Mouse (Mus musculus): Measurements from ENCODE around the gene Prmt9. TPM values are rescaled to one million over a fixed set of nuclear protein-coding genes. Genes with fewer than 3 reads are reported as not detected.

The Prmt9 gene
- polyA plus RNA-seq, 1 experiment from 2014 or later, result 8.0 TPM

GRCm38 (mm10) chr8:77516845-77517244 lies 32.4 kb upstream of the Prmt9 start:
- H3K4me1 ChIP-seq (replicated peaks), result peaks cover 35% of the 10 kb centered on the region
- no peak overlapping the region for H3K27ac ChIP-seq (replicated peaks)

GRCm38 (mm10) chr8:77517301-77518200 lies 31.6 kb upstream of the Prmt9 start, which contains the start of gene Arhgap10:
Gene Arhgap10 (minus strand): TSS chr8:77517953.
- Histone ChIP-seq H3K9ac (peak within 1 kb of the TSS; percentile 68), H3K4me2 (peak within 1 kb of the TSS; percentile 97), H3K4me3 (replicated peaks) (peak within 1 kb of the TSS; percentile 75), H3K36me3 (replicated peaks) (no peaks in the 10 kb centered on the region), H3K27ac (replicated peaks) (peak within 1 kb of the TSS; percentile 78), H3K4me1 (replicated peaks) (peaks cover 35% of the 10 kb centered on the region), H3K27me3 (no peaks in the 10 kb centered on the region), H3K9me3 (replicated peaks) (no peaks in the 10 kb centered on the region)
- WGBS (ENCODE audit: insufficient replicate concordance), result 0% methylated on average over 60 of the region's 95 CpGs
- ATAC-seq (ENCODE audit: insufficient read depth), result peak; percentile 93

More at GRCm38 (mm10) chr8:77516845-77517244, 32.4 kb upstream of the Prmt9 start:
- no peak for ATAC-seq (ENCODE audit: insufficient read depth)
- Histone ChIP-seq H3K27me3 (no peaks in the 10 kb centered on the region), H3K4me3 (replicated peaks) (peak overlapping the region; percentile 75), H3K4me2 (peak overlapping the region; percentile 97), H3K9me3 (replicated peaks) (no peaks in the 10 kb centered on the region), H3K36me3 (replicated peaks) (no peaks in the 10 kb centered on the region), H3K9ac (peak overlapping the region; percentile 68; the same call in 1 of the 2 replicates)
- 4% methylated on average over 10 of the region's 10 CpGs for whole genome bisulfite sequencing (ENCODE audit: insufficient replicate concordance)

GRCm38 (mm10) chr8:77518201-77519115 lies 30.7 kb upstream of the Prmt9 start:
- H3K9me3 ChIP-seq (replicated peaks), result no peaks in the 10 kb centered on the region
- H3K9ac ChIP-seq, result peak overlapping the region; percentile 68
- peak overlapping the region; percentile 78 for H3K27ac ChIP-seq (replicated peaks)
- H3K4me2 ChIP-seq, result peak overlapping the region; percentile 97
- H3K36me3 ChIP-seq (replicated peaks), result no peaks in the 10 kb centered on the region
- H3K27me3 ChIP-seq, result no peaks in the 10 kb centered on the region
- peak; percentile 73 for ATAC-seq (ENCODE audit: insufficient read depth)
- H3K4me3 ChIP-seq (replicated peaks), result peak overlapping the region; percentile 75
- H3K4me1 ChIP-seq (replicated peaks), result peaks cover 35% of the 10 kb centered on the region
- 3% methylated on average over 33 of the region's 33 CpGs for whole genome bisulfite sequencing (ENCODE audit: insufficient replicate concordance)

- Histone ChIP-seq H3K27me3 (no peaks in the 10 kb centered on the region), H3K4me1 (replicated peaks) (peaks cover 42% of the 10 kb centered on the region), H3K9ac (no peak overlapping the region), H3K4me2 (no peak overlapping the region), H3K4me3 (replicated peaks) (no peak overlapping the region), H3K27ac (replicated peaks) (no peak overlapping the region), H3K9me3 (replicated peaks) (no peaks in the 10 kb centered on the region), H3K36me3 (replicated peaks) (no peaks in the 10 kb centered on the region)
- WGBS (ENCODE audit: insufficient replicate concordance), result 77% methylated on average over 4 of the region's 4 CpGs
- ATAC-seq (ENCODE audit: insufficient read depth), result no peak
Measured at GRCm38 (mm10) chr8:77520601-77521000, 28.6 kb upstream of the Prmt9 start.

- H3K4me1 ChIP-seq (replicated peaks), result peaks cover 36% of the 10 kb centered on the region
- H3K36me3 ChIP-seq (replicated peaks), result no peaks in the 10 kb centered on the region
- WGBS (ENCODE audit: insufficient replicate concordance), result 74% methylated on average over 8 of the region's 8 CpGs
- no peaks in the 10 kb centered on the region for H3K9me3 ChIP-seq (replicated peaks)
- ATAC-seq (ENCODE audit: insufficient read depth), result no peak
- no peak overlapping the region for H3K4me2 ChIP-seq
- H3K4me3 ChIP-seq (replicated peaks), result no peak overlapping the region
- H3K27me3 ChIP-seq, result no peaks in the 10 kb centered on the region
- H3K9ac ChIP-seq, result no peak overlapping the region
- no peak overlapping the region for H3K27ac ChIP-seq (replicated peaks)
Measured at GRCm38 (mm10) chr8:77521028-77521785, 28.0 kb upstream of the Prmt9 start.

GRCm38 (mm10) chr8:77522984-77523383 lies 26.2 kb upstream of the Prmt9 start:
- no peak overlapping the region for H3K9ac ChIP-seq
- no peak for ATAC-seq (ENCODE audit: insufficient read depth)
- WGBS (ENCODE audit: insufficient replicate concordance), result 74% methylated on average over 8 of the region's 8 CpGs
- no peak overlapping the region for H3K27ac ChIP-seq (replicated peaks)
- no peak overlapping the region for H3K4me2 ChIP-seq
- no peak overlapping the region for H3K4me3 ChIP-seq (replicated peaks)
- H3K27me3 ChIP-seq, result no peaks in the 10 kb centered on the region
- peaks cover 19% of the 10 kb centered on the region for H3K4me1 ChIP-seq (replicated peaks)
- H3K9me3 ChIP-seq (replicated peaks), result no peaks in the 10 kb centered on the region
- H3K36me3 ChIP-seq (replicated peaks), result no peaks in the 10 kb centered on the region

- WGBS (ENCODE audit: insufficient replicate concordance), result 50% methylated on average over 14 of the region's 14 CpGs
- Histone ChIP-seq H3K9ac (no peak overlapping the region), H3K4me1 (replicated peaks) (peaks cover 8% of the 10 kb centered on the region; the same call in 1 of the 2 replicates), H3K9me3 (replicated peaks) (no peaks in the 10 kb centered on the region), H3K4me3 (replicated peaks) (no peak overlapping the region), H3K36me3 (replicated peaks) (no peaks in the 10 kb centered on the region), H3K4me2 (peak overlapping the region; percentile 18; the same call in 1 of the 2 replicates), H3K27me3 (no peaks in the 10 kb centered on the region), H3K27ac (replicated peaks) (no peak overlapping the region)
- no peak for ATAC-seq (ENCODE audit: insufficient read depth)
Measured at GRCm38 (mm10) chr8:77524018-77524615, 25.1 kb upstream of the Prmt9 start.

- Histone ChIP-seq H3K4me3 (replicated peaks) (no peak overlapping the region), H3K9ac (no peak overlapping the region), H3K27me3 (no peaks in the 10 kb centered on the region), H3K4me1 (replicated peaks) (peaks cover 7% of the 10 kb centered on the region; the same call in 1 of the 2 replicates), H3K27ac (replicated peaks) (no peak overlapping the region), H3K4me2 (no peak overlapping the region), H3K9me3 (replicated peaks) (no peaks in the 10 kb centered on the region), H3K36me3 (replicated peaks) (no peaks in the 10 kb centered on the region)
- no peak for ATAC-seq (ENCODE audit: insufficient read depth)
- WGBS (ENCODE audit: insufficient replicate concordance), result 69% methylated on average over 2 of the region's 2 CpGs
Measured at GRCm38 (mm10) chr8:77524906-77525305, 24.3 kb upstream of the Prmt9 start.

GRCm38 (mm10) chr8:77526130-77526529 lies 23.1 kb upstream of the Prmt9 start:
- Histone ChIP-seq H3K4me3 (replicated peaks) (no peak overlapping the region), H3K27me3 (no peaks in the 10 kb centered on the region), H3K9ac (no peak overlapping the region), H3K36me3 (replicated peaks) (no peaks in the 10 kb centered on the region), H3K9me3 (replicated peaks) (no peaks in the 10 kb centered on the region), H3K27ac (replicated peaks) (no peak overlapping the region), H3K4me2 (no peak overlapping the region), H3K4me1 (replicated peaks) (peaks cover 7% of the 10 kb centered on the region; the same call in 1 of the 2 replicates)
- ATAC-seq (ENCODE audit: insufficient read depth), result no peak
- 81% methylated on average over 8 of the region's 8 CpGs for WGBS (ENCODE audit: insufficient replicate concordance)

- WGBS (ENCODE audit: insufficient replicate concordance), result 18% methylated on average over 8 of the region's 8 CpGs
- H3K4me2 ChIP-seq, result peak overlapping the region; percentile 52
- H3K4me3 ChIP-seq (replicated peaks), result peak overlapping the region; percentile 22; the same call in 1 of the 2 replicates
Measured at GRCm38 (mm10) chr8:77534358-77534992, 14.7 kb upstream of the Prmt9 start.

More at GRCm38 (mm10) chr8:77534358-77534992, 14.7 kb upstream of the Prmt9 start:
- Histone ChIP-seq H3K4me1 (replicated peaks) (peaks cover 12% of the 10 kb centered on the region), H3K36me3 (replicated peaks) (no peaks in the 10 kb centered on the region), H3K27me3 (no peaks in the 10 kb centered on the region), H3K9me3 (replicated peaks) (no peaks in the 10 kb centered on the region), H3K9ac (no peak overlapping the region), H3K27ac (replicated peaks) (no peak overlapping the region)
- peak; percentile 59 for ATAC-seq (ENCODE audit: insufficient read depth)
